Mouse (Mus musculus) embryonic facial prominence, embryonic 14.5 days (tissue): ENCODE data around the gene Igf1r. TPM values are rescaled to one million over a fixed set of nuclear protein-coding genes. Genes with fewer than 3 reads are reported as not detected.

Experiments
- ATAC-seq: fragments of 200-750 bp; cut with Nextera tagmentation; 2 replicates; pipeline ENCODE4 v1.8.0; 2017; ENCODE audit warnings: low read depth, moderate number of reproducible peaks, moderate TSS enrichment
- DNase-seq: peaks from one replicate; pipeline ENCODE4 v3.0.0-alpha.2; 2015; ENCODE audit warnings: low spot score
- H3K27ac ChIP-seq: fragments of 300-500 bp; sonication (generic); replicated peaks from 2 replicates; pipeline ENCODE4 v1.5.1; 2014; ENCODE audit warnings: low read depth, mild to moderate bottlenecking, low read length, moderate library complexity
- H3K27me3 ChIP-seq: fragments of 300-500 bp; sonication (generic); replicated peaks from 2 replicates; pipeline ENCODE4 v1.6.1; 2014; ENCODE audit warnings: low read length; ENCODE audit not compliant: control insufficient read depth, insufficient read depth
- H3K36me3 ChIP-seq: fragments of 300-500 bp; sonication (generic); 2 replicates; pipeline ENCODE4 v1.6.1; 2014; ENCODE audit warnings: low read length, mixed read lengths; ENCODE audit not compliant: control insufficient read depth, insufficient read depth
- H3K4me1 ChIP-seq: fragments of 300-500 bp; sonication (generic); 2 replicates; pipeline ENCODE4 v1.6.1; 2014; ENCODE audit warnings: antibody characterized with exemption, low read length; ENCODE audit not compliant: control insufficient read depth, insufficient read depth
- H3K4me2 ChIP-seq: fragments of 300-500 bp; sonication (generic); 2 replicates; pipeline ENCODE4 v1.6.1; 2014; ENCODE audit warnings: low read depth, mild to moderate bottlenecking, low read length, moderate library complexity, mixed read lengths
- H3K4me3 ChIP-seq: fragments of 300-500 bp; sonication (generic); 2 replicates; pipeline ENCODE4 v1.5.1; 2014; ENCODE audit warnings: low read depth, mild to moderate bottlenecking, low read length
- H3K9ac ChIP-seq: fragments of 300-500 bp; sonication (generic); 2 replicates; pipeline ENCODE4 v1.6.1; 2014; ENCODE audit warnings: low read depth, mild to moderate bottlenecking, low read length, moderate library complexity, mixed read lengths
- H3K9me3 ChIP-seq: fragments of 300-500 bp; sonication (generic); 2 replicates; pipeline ENCODE4 v1.6.1; 2016; ENCODE audit warnings: low read length; ENCODE audit not compliant: control insufficient read depth
- WGBS: fragments of 180-500 bp; shearing (Covaris S2); extraction: QIAGEN DNeasy Blood & Tissue Kit; methylation state at CpG from one replicate; pipeline ENCODE4 v1.1.7; 2014; 5-methylcytosine and 5-hydroxymethylcytosine counted together
- polyA plus RNA-seq: library from polyadenylated mRNA; unstranded; fragments of >200 nt; fragmentation: Nextera tagmentation; extraction: Ambion mirVana; gene quantifications from 2 replicates; pipeline ENCODE4 v1.2.1, GENCODE M21; 2014

Gene Igf1r
- polyA plus RNA-seq, 1 experiment from 2014 or later: 16.8 TPM

GRCm38 (mm10) chr7:68275838-68276731, 323.5 kb downstream of the Igf1r start:
- H3K27ac ChIP-seq: peak overlapping the region; percentile 74
- peak overlapping the region; percentile 34 for H3K4me3 ChIP-seq
- H3K9me3 ChIP-seq: no peaks in the 10 kb centered on the region
- H3K36me3 ChIP-seq: no peaks in the 10 kb centered on the region
- peaks cover 31% of the 10 kb centered on the region for H3K4me1 ChIP-seq
- H3K4me2 ChIP-seq: peak overlapping the region; percentile 68
- H3K9ac ChIP-seq: peak overlapping the region; percentile 56
- DNase-seq (no peak), ATAC-seq (peak; percentile 34; the same call in 1 of the 2 replicates)
- no peaks in the 10 kb centered on the region; the same call in 1 of the 2 replicates for H3K27me3 ChIP-seq
- 7% methylated on average over 36 of the region's 36 CpGs for WGBS

GRCm38 (mm10) chr7:68277054-68277896, 324.6 kb downstream of the Igf1r start:
- peak overlapping the region; percentile 10; the same call in 1 of the 2 replicates for H3K4me2 ChIP-seq
- peaks cover 31% of the 10 kb centered on the region for H3K4me1 ChIP-seq
- no peaks in the 10 kb centered on the region; the same call in 1 of the 2 replicates for H3K27me3 ChIP-seq
- DNase-seq (peak; percentile 87), ATAC-seq (peak; percentile 58; the same call in 1 of the 2 replicates)
- no peak overlapping the region for H3K9ac ChIP-seq
- 7% methylated on average over 11 of the region's 11 CpGs for WGBS
- H3K4me3 ChIP-seq: no peak overlapping the region
- no peaks in the 10 kb centered on the region for H3K36me3 ChIP-seq
- H3K9me3 ChIP-seq: no peaks in the 10 kb centered on the region
- H3K27ac ChIP-seq: peak overlapping the region; percentile 74

GRCm38 (mm10) chr7:68277897-68278270, 325.3 kb downstream of the Igf1r start:
- no peaks in the 10 kb centered on the region for H3K9me3 ChIP-seq
- DNase-seq (no peak), ATAC-seq (no peak)
- H3K9ac ChIP-seq: no peak overlapping the region
- H3K27me3 ChIP-seq: no peaks in the 10 kb centered on the region; the same call in 1 of the 2 replicates
- H3K4me3 ChIP-seq: no peak overlapping the region
- peak overlapping the region; percentile 24 for H3K27ac ChIP-seq
- peaks cover 34% of the 10 kb centered on the region for H3K4me1 ChIP-seq
- 59% methylated on average over 4 of the region's 4 CpGs for WGBS
- no peaks in the 10 kb centered on the region for H3K36me3 ChIP-seq
- no peak overlapping the region for H3K4me2 ChIP-seq

- Histone ChIP-seq H3K27me3 (no peaks in the 10 kb centered on the region; the same call in 1 of the 2 replicates), H3K4me3 (no peak overlapping the region), H3K4me2 (no peak overlapping the region), H3K4me1 (peaks cover 36% of the 10 kb centered on the region), H3K9me3 (no peaks in the 10 kb centered on the region), H3K36me3 (no peaks in the 10 kb centered on the region), H3K9ac (no peak overlapping the region), H3K27ac (peak overlapping the region; percentile 24)
- DNase-seq (no peak), ATAC-seq (no peak)
- 97% methylated on average over 6 of the region's 6 CpGs for WGBS
Observed at GRCm38 (mm10) chr7:68278385-68278784, 325.8 kb downstream of the Igf1r start.

GRCm38 (mm10) chr7:68278908-68279307, 326.3 kb downstream of the Igf1r start:
- WGBS: 59% methylated on average over 6 of the region's 6 CpGs
- Histone ChIP-seq H3K9ac (no peak overlapping the region), H3K36me3 (no peaks in the 10 kb centered on the region), H3K4me2 (no peak overlapping the region), H3K27ac (0 out of 2 replicates have a peak overlapping the region, but pooled peaks have one; percentile 15), H3K9me3 (no peaks in the 10 kb centered on the region), H3K4me1 (peaks cover 36% of the 10 kb centered on the region), H3K27me3 (no peaks in the 10 kb centered on the region; the same call in 1 of the 2 replicates), H3K4me3 (no peak overlapping the region)
- no peak for ATAC-seq
- no peak for DNase-seq

- Histone ChIP-seq H3K4me2 (no peak overlapping the region), H3K27ac (no peak overlapping the region), H3K4me3 (no peak overlapping the region), H3K27me3 (no peaks in the 10 kb centered on the region; the same call in 1 of the 2 replicates), H3K4me1 (peaks cover 36% of the 10 kb centered on the region), H3K9me3 (no peaks in the 10 kb centered on the region), H3K36me3 (no peaks in the 10 kb centered on the region), H3K9ac (no peak overlapping the region)
- 83% methylated on average over 7 of the region's 7 CpGs for WGBS
- DNase-seq (no peak), ATAC-seq (no peak)
Observed at GRCm38 (mm10) chr7:68279481-68279880, 326.9 kb downstream of the Igf1r start.

- ATAC-seq: no peak
- Histone ChIP-seq H3K9me3 (no peaks in the 10 kb centered on the region), H3K4me3 (no peak overlapping the region), H3K4me2 (no peak overlapping the region), H3K27ac (no peak overlapping the region), H3K36me3 (no peaks in the 10 kb centered on the region), H3K27me3 (no peaks in the 10 kb centered on the region; the same call in 1 of the 2 replicates), H3K4me1 (peaks cover 35% of the 10 kb centered on the region), H3K9ac (no peak overlapping the region)
- no peak for DNase-seq
- WGBS: 88% methylated on average over 19 of the region's 19 CpGs
Observed at GRCm38 (mm10) chr7:68280352-68280869, 327.8 kb downstream of the Igf1r start.

- no peak for ATAC-seq
- DNase-seq: no peak
- Histone ChIP-seq H3K9ac (no peak overlapping the region), H3K9me3 (no peaks in the 10 kb centered on the region), H3K4me2 (no peak overlapping the region), H3K36me3 (no peaks in the 10 kb centered on the region), H3K27ac (no peak overlapping the region), H3K27me3 (no peaks in the 10 kb centered on the region), H3K4me1 (peaks cover 32% of the 10 kb centered on the region), H3K4me3 (no peak overlapping the region)
- 59% methylated on average over 5 of the region's 5 CpGs for WGBS
Observed at GRCm38 (mm10) chr7:68281341-68281740, 328.7 kb downstream of the Igf1r start.
